Mouse (Mus musculus): ENCODE results near the gene Senp2. TPM values are rescaled to one million over a fixed set of nuclear protein-coding genes. Genes with fewer than 3 reads are reported as not detected.

The Senp2 gene
- total and polyA plus RNA-seq, 3 experiments: 37.8 to 60.8 (median 42.8) TPM

GRCm38 (mm10) chr16:22043830-22044229 is 34.5 kb downstream of the Senp2 start:
- Histone ChIP-seq H3K4me1 (ENCODE audit: control insufficient read depth in 1 of 2, insufficient read depth in 2 of 2) (peaks cover 7 to 34% of the 10 kb centered on the region in 2 experiments), H3K36me3 (replicated peaks in 1 of 2; ENCODE audit: control insufficient read depth in 1 of 2, insufficient read depth in 1 of 2, low read length in 1 of 2) (peaks cover 60 to 88% of the 10 kb centered on the region in 2 experiments), H3K9ac (ENCODE audit: insufficient read depth, low read depth) (no peak overlapping the region), H3K27ac (ENCODE audit: insufficient read depth, low read depth) (no peak overlapping the region), H3K27me3 (replicated peaks) (no peaks in the 10 kb centered on the region), H3K9me3 (replicated peaks; ENCODE audit: low read length) (no peaks in the 10 kb centered on the region), H3K4me3 (replicated peaks in 1 of 3; ENCODE audit: low read depth in 2 of 3, low read length in 2 of 3, poor library complexity in 1 of 3) (no peak overlapping the region), H3K79me2 (replicated peaks; ENCODE audit: control insufficient read depth, extremely low read depth, insufficient read depth, poor library complexity, severe bottlenecking) (no peaks in the 10 kb centered on the region), H3K4me2 (ENCODE audit: insufficient read depth, low read depth, poor library complexity, severe bottlenecking) (no peak overlapping the region)
- DNase-seq (ENCODE audit: extremely low read depth): no peak
- no peak for TF ChIP-seq HCFC1 (IDR thresholded peaks at IDR 0.05; ENCODE audit: low read depth, low read length)
- 0 out of 2 replicates have a peak, but pooled peaks have one; percentile 40 for TF ChIP-seq IRF4 (IDR thresholded peaks at IDR 0.05; ENCODE audit: low read depth, low read length)
- dilution Hi-C loops (cut with MboI; ENCODE audit: extremely low pct_ligation_motif_present, extremely low pct_unique_long_range_greater_than_20kb, low sequenced_read_pairs): no loop called here
- in situ Hi-C loops (cut with MboI; ENCODE audit: low pct_ligation_motif_present, low pct_unique_long_range_greater_than_20kb, low sequenced_read_pairs): no loop called here

- in situ Hi-C loops (cut with MboI; ENCODE audit: low pct_ligation_motif_present, low pct_unique_long_range_greater_than_20kb, low sequenced_read_pairs): no loop called here
- H3K79me2 ChIP-seq (replicated peaks; ENCODE audit: control insufficient read depth, extremely low read depth, insufficient read depth, poor library complexity, severe bottlenecking): no peaks in the 10 kb centered on the region
- H3K27me3 ChIP-seq (replicated peaks): no peaks in the 10 kb centered on the region
- H3K4me3 ChIP-seq (replicated peaks in 1 of 3; ENCODE audit: low read depth in 2 of 3, low read length in 2 of 3, poor library complexity in 1 of 3): no peak overlapping the region
- TF ChIP-seq PAX5 (IDR thresholded peaks at IDR 0.05; ENCODE audit: low read length) (no peak), ELF1 (IDR thresholded peaks at IDR 0.05; ENCODE audit: low read depth, low read length) (no peak), CHD1 (IDR thresholded peaks at IDR 0.05; ENCODE audit: low read depth, low read length) (no peak)
- H3K9ac ChIP-seq (ENCODE audit: insufficient read depth, low read depth): no peak overlapping the region
- H3K36me3 ChIP-seq (replicated peaks in 1 of 2; ENCODE audit: control insufficient read depth in 1 of 2, insufficient read depth in 1 of 2, low read length in 1 of 2): peaks cover 54 to 79% of the 10 kb centered on the region in 2 experiments
- no peak overlapping the region for H3K27ac ChIP-seq (ENCODE audit: insufficient read depth, low read depth)
- H3K9me3 ChIP-seq (replicated peaks; ENCODE audit: low read length): no peaks in the 10 kb centered on the region
- peaks cover 0 to 17% of the 10 kb centered on the region in 2 experiments; a peak in 2 of 4 replicates for H3K4me1 ChIP-seq (ENCODE audit: control insufficient read depth in 1 of 2, insufficient read depth in 2 of 2)
- no peak for DNase-seq (ENCODE audit: extremely low read depth)
- H3K4me2 ChIP-seq (ENCODE audit: insufficient read depth, low read depth, poor library complexity, severe bottlenecking): no peak overlapping the region
- dilution Hi-C loops (cut with MboI; ENCODE audit: extremely low pct_ligation_motif_present, extremely low pct_unique_long_range_greater_than_20kb, low sequenced_read_pairs): no loop called here
These were observed 36.6 kb downstream of the Senp2 start for GRCm38 (mm10) chr16:22045930-22046329.

GRCm38 (mm10) chr16:22046739-22047366 is 37.6 kb downstream of the Senp2 start:
- Histone ChIP-seq H3K4me3 (replicated peaks in 1 of 3; ENCODE audit: low read depth in 2 of 3, low read length in 2 of 3, poor library complexity in 1 of 3) (no peak overlapping the region), H3K9ac (ENCODE audit: insufficient read depth, low read depth) (no peak overlapping the region), H3K27ac (ENCODE audit: insufficient read depth, low read depth) (no peak overlapping the region), H3K9me3 (replicated peaks; ENCODE audit: low read length) (no peaks in the 10 kb centered on the region), H3K36me3 (replicated peaks in 1 of 2; ENCODE audit: control insufficient read depth in 1 of 2, insufficient read depth in 1 of 2, low read length in 1 of 2) (peaks cover 51 to 77% of the 10 kb centered on the region in 2 experiments), H3K79me2 (replicated peaks; ENCODE audit: control insufficient read depth, extremely low read depth, insufficient read depth, poor library complexity, severe bottlenecking) (no peaks in the 10 kb centered on the region), H3K4me2 (ENCODE audit: insufficient read depth, low read depth, poor library complexity, severe bottlenecking) (no peak overlapping the region), H3K27me3 (replicated peaks) (no peaks in the 10 kb centered on the region), H3K4me1 (ENCODE audit: control insufficient read depth in 1 of 2, insufficient read depth in 2 of 2) (peaks cover 0 to 17% of the 10 kb centered on the region in 2 experiments; a peak in 2 of 4 replicates)
- TF ChIP-seq NRF1 (IDR thresholded peaks at IDR 0.05; ENCODE audit: low read depth, low read length) (no peak), TCF12 (IDR thresholded peaks at IDR 0.05; ENCODE audit: low read depth, low read length) (no peak), PAX5 (IDR thresholded peaks at IDR 0.05; ENCODE audit: low read length) (no peak), POLR2A (IDR thresholded peaks at IDR 0.05; ENCODE audit: low read depth, low read length) (no peak), ZKSCAN1 (IDR thresholded peaks at IDR 0.05; ENCODE audit: borderline replicate concordance, low read depth, low read length) (no peak), E2F4 (IDR thresholded peaks at IDR 0.05; ENCODE audit: insufficient replicate concordance, low read depth, low read length) (no peak), BHLHE40 (IDR thresholded peaks at IDR 0.05; ENCODE audit: low read depth, low read length) (no peak), UBTF (IDR thresholded peaks at IDR 0.05; ENCODE audit: low read depth, low read length) (no peak), KAT2A (IDR thresholded peaks at IDR 0.05; ENCODE audit: insufficient replicate concordance, low read length) (no peak)
- in situ Hi-C loops (cut with MboI; ENCODE audit: low pct_ligation_motif_present, low pct_unique_long_range_greater_than_20kb, low sequenced_read_pairs): no loop called here
- no peak for DNase-seq (ENCODE audit: extremely low read depth)
- dilution Hi-C loops (cut with MboI; ENCODE audit: extremely low pct_ligation_motif_present, extremely low pct_unique_long_range_greater_than_20kb, low sequenced_read_pairs): no loop called here

Measured in CH12.LX (cell line).